Mouse (Mus musculus) erythroid progenitor cell, adult 5-6 weeks (primary cell): ENCODE data around the gene Itga2. TPM values are rescaled to one million over a fixed set of nuclear protein-coding genes. Genes with fewer than 3 reads are reported as not detected.

Source experiments
- ATAC-seq: replicated peaks from 2 replicates; pipeline ENCODE4 v1.8.0; 2016; ENCODE audit warnings: moderate number of reproducible peaks, mild to moderate bottlenecking, moderate TSS enrichment, inconsistent platforms; ENCODE audit not compliant: poor library complexity, low FRiP score, severe bottlenecking
- total RNA-seq, 2 experiments: library from RNA; stranded (forward) in 1 of 2; stranded (reverse) in 1 of 2; fragments of 150-400 nt in 1 of 2; fragments of 186-747, 209-891 nt in 1 of 2; gene quantifications; 2 replicates each; pipeline versions ENCODE4 v1.2.3 to v1.2.4; 2015 to 2017; ENCODE audit warnings: low replicate concordance in 2 of 2

Itga2 gene
- total RNA-seq (2015; ENCODE audit: low replicate concordance) (not detected in 2 replicates), total RNA-seq (2017; ENCODE audit: low replicate concordance) (0.08 and 0.13 TPM in 2 replicates)

- 0 out of 2 replicates have a peak, but pooled peaks have one; percentile 10 for ATAC-seq
Observed at GRCm38 (mm10) chr13:114931775-114932294, at the start of gene Itga2. Gene Itga2 (minus strand): TSS chr13:114932100.

- ATAC-seq = no peak
Observed at GRCm38 (mm10) chr13:114980831-114981419, 49.0 kb upstream of the Itga2 start.

- no peak for ATAC-seq
Observed at GRCm38 (mm10) chr13:114974484-114975042, 42.7 kb upstream of the Itga2 start.

GRCm38 (mm10) chr13:114971905-114972304 is 40.0 kb upstream of the Itga2 start:
- ATAC-seq = no peak

- ATAC-seq = peak; percentile 59; the same call in 1 of the 2 replicates
Observed at GRCm38 (mm10) chr13:114964233-114964632, 32.3 kb upstream of the Itga2 start.

GRCm38 (mm10) chr13:114954516-114954915 is 22.6 kb upstream of the Itga2 start:
- no peak for ATAC-seq

GRCm38 (mm10) chr13:114933541-114933940 is 1.6 kb upstream of the Itga2 start:
- no peak for ATAC-seq

GRCm38 (mm10) chr13:114930996-114931649 is 777 bp downstream of the Itga2 start:
- ATAC-seq = no peak

GRCm38 (mm10) chr13:114924785-114925184 is 7.1 kb downstream of the Itga2 start:
- no peak for ATAC-seq

GRCm38 (mm10) chr13:114923331-114923730 is 8.6 kb downstream of the Itga2 start:
- no peak for ATAC-seq

- no peak for ATAC-seq
Observed at GRCm38 (mm10) chr13:114915767-114916166, 16.1 kb downstream of the Itga2 start.

- no peak for ATAC-seq
Observed at GRCm38 (mm10) chr13:114914963-114915362, 16.9 kb downstream of the Itga2 start.

- no peak for ATAC-seq
Observed at GRCm38 (mm10) chr13:114914559-114914958, 17.3 kb downstream of the Itga2 start.

GRCm38 (mm10) chr13:114910629-114911028 is 21.3 kb downstream of the Itga2 start:
- no peak for ATAC-seq

GRCm38 (mm10) chr13:114909514-114909913 is 22.4 kb downstream of the Itga2 start:
- no peak for ATAC-seq

GRCm38 (mm10) chr13:114907876-114908275 is 24.0 kb downstream of the Itga2 start:
- ATAC-seq = no peak

- ATAC-seq = no peak
Observed at GRCm38 (mm10) chr13:114896751-114897386, 35.0 kb downstream of the Itga2 start.

- ATAC-seq = no peak
Observed at GRCm38 (mm10) chr13:114895896-114896295, 36.0 kb downstream of the Itga2 start.

GRCm38 (mm10) chr13:114894718-114895117 is 37.2 kb downstream of the Itga2 start:
- ATAC-seq = no peak

- no peak for ATAC-seq
Observed at GRCm38 (mm10) chr13:114891655-114892054, 40.2 kb downstream of the Itga2 start.
